Mouse (Mus musculus) right cerebral cortex, postnatal 14 days (tissue): ENCODE measurements around the gene Ggt1.
"Not testable (repeated sequence)": the region's sequence is repeated elsewhere in the genome, so short reads cannot be mapped to it uniquely, and the experiment has no call there.

Experiments
- DNase-seq: peaks from one replicate; pipeline ENCODE4 v3.0.0; 2022

Ggt1 gene

GRCm38 (mm10) chr10:75552106-75552505 lies 9.3 kb upstream of the Ggt1 start:
- DNase-seq: no peak

- DNase-seq: no peak
Measured at GRCm38 (mm10) chr10:75552701-75553450, 8.5 kb upstream of the Ggt1 start.

GRCm38 (mm10) chr10:75554090-75554489 lies 7.3 kb upstream of the Ggt1 start:
- no peak for DNase-seq

DNA sequence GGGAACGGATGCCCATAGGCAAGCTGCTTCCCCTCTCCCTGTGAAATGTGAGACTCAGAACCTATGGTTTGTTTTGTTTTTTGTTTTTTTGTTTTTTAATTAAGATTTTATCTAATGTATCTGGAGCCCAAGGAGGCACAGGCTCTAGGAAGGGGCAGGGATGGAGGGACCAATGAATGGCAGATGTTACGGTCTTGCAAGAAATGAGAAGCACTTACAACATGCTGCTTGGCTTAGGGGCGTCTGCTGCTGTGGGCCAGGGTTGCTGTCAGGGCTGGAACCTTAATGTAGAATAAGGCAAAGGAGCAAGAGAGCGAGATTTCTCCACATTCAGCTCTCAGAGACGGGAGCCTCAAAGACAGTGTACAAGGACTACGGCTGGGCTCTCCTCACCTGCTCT lies 5.8 kb upstream of the Ggt1 start:
- no peak for DNase-seq

GRCm38 (mm10) chr10:75556026-75556425 lies 5.4 kb upstream of the Ggt1 start:
- DNase-seq: peak; percentile 69

DNA sequence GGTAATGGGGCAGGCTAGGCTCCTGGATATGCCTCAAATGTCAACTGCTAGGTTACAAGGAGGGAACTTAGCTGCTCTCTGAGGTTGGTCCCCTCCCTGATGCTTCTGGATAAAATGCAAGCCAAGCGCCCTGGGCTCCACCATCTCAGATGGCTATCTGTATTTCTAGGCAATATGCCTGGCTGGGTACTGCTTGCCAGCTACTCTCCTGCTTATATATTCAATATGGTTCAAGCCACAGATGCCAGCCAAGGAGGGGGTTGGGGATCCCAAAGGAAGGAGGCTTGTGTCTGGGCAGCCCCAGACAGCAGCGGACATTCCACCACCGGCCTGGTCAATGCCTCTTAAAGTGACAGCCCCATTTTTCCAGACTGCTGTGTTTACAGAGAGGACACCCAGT lies 2.9 kb upstream of the Ggt1 start:
- peak; percentile 48 for DNase-seq

DNA sequence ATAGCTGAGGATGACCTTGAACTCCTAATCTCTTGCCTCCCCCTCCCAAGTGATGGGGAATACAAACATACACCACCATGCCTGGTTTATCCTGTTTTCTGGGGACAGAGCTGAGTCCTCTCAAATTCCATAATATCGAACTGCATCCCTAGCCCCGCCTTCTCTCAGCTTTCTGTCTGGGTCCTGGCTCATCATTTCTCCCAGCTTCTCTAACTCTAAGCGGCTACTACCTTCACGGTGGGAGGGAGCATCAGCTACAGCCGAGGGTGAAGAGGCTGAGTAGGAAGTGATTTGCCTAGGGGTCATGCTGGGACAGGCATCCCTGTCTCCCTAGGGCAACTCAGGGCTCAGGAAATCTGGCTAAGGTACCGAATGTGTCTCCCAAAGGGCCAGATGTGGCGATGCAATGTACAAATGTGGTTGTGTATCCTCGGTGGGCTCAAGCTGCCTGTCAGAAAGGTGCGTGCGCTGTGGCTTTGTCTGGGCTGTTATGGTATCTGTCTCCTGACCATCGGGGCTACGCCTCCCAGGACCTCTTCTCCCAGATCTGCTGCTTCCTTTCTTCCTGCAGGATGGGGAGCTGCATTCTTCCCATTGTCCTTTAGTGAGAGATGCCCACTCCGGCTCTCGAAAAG lies 2.2 kb upstream of the Ggt1 start:
- no peak for DNase-seq

- peak; percentile 54 for DNase-seq
Measured at GRCm38 (mm10) chr10:75559676-75560548, 1.5 kb upstream of the Ggt1 start, which contains the start of gene Lrrc75b. Gene Lrrc75b (minus strand): TSS chr10:75560330.

DNA sequence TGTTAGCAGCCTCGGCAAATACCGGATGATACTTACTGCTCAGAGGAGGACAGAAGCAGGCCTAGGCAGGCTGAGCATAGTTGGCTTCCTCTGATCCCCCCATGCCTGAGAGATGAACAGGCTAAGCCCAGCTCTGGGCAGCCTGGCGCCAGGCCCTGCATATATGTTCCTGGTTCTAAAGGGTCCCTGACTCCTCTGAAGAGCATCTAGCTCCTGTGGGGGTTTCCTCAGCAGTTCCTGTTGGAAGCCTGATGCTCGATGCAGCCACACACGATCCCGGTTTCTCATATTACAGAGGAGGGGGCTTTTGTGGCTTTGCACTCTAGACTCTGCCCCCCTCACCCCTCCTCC lies 880 bp upstream of the Ggt1 start:
- no peak for DNase-seq

DNA sequence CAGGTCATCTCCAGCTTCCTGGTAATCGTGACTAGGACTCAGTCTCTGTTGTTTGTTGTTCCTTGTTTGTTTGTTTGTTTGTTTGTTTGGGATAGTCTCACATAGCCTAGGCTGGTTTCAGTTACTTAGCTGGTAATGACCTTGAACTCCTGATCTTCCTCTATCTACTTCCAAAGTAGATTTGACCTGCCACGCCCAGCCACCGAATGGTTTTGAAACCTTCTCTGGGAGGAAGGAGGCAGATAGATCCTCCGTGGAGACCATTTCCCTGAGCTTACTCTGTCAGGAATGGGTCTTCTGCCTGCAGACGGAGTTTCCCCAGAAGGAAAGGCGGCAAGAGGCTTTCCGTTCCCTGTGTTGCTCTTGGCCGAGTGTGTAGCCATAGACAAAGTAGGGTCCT lies 1.2 kb downstream of the Ggt1 start:
- no peak for DNase-seq

- DNase-seq: no peak
Measured at GRCm38 (mm10) chr10:75564687-75565265, 3.4 kb downstream of the Ggt1 start.

DNA sequence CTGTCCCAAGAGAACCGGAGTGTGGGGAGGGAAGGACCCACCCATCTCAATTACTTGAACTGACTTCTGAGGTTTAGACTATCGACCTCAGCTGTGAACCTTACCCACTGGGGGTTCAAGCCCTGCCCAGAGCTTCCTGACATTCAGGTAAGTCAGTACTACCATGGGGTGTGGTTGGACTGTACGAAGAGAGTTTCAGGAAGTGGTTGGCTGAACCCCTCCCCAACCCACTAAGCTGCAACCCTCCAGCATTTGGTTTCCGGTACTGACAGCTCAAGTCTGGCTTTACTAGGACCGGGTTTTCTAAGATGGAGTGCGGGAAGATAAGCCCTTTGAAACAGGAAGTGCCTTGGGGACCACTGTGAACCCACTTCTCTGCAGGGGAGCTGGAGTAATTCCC lies 4.0 kb downstream of the Ggt1 start:
- no peak for DNase-seq

- DNase-seq: no peak
Measured at GRCm38 (mm10) chr10:75565906-75566305, 4.5 kb downstream of the Ggt1 start.

- DNase-seq: no peak
Measured at GRCm38 (mm10) chr10:75566321-75566720, 4.9 kb downstream of the Ggt1 start.

GRCm38 (mm10) chr10:75566765-75567164 lies 5.4 kb downstream of the Ggt1 start:
- DNase-seq: not testable (repeated sequence)

DNA sequence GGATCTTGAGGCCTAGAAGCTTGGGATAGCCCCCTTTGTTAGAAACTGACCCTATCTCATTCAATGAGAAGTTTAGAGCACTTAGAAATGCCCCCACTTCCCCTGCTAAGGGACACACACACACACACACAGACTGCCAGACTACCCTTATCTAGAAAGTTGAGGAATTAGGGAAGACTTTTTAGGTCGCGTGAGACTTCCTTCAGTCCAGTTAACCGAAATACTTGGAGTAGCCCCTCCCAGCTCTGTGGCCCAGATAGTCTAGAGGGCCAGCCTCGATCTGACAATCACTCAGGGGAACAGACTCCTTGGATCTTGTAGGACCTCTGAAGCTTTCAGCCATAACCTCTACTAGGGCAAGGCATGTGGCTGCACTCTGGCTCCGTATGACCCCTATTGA lies 6.6 kb downstream of the Ggt1 start:
- no peak for DNase-seq

GRCm38 (mm10) chr10:75568441-75568840 lies 7.0 kb downstream of the Ggt1 start:
- DNase-seq: no peak

GRCm38 (mm10) chr10:75568851-75569250 lies 7.4 kb downstream of the Ggt1 start:
- DNase-seq: no peak

- no peak for DNase-seq
Measured at GRCm38 (mm10) chr10:75570981-75571657, 9.7 kb downstream of the Ggt1 start.

GRCm38 (mm10) chr10:75571937-75572336 lies 10.5 kb downstream of the Ggt1 start:
- DNase-seq: no peak

GRCm38 (mm10) chr10:75573181-75573580 lies 11.8 kb downstream of the Ggt1 start:
- no peak for DNase-seq

GRCm38 (mm10) chr10:75573965-75574364 lies 12.6 kb downstream of the Ggt1 start:
- DNase-seq: no peak

- no peak for DNase-seq
Measured at GRCm38 (mm10) chr10:75579129-75579528, 17.7 kb downstream of the Ggt1 start.
